Mouse (Mus musculus): Measurements from ENCODE around the gene Prss56. TPM values are rescaled to one million over a fixed set of nuclear protein-coding genes. Genes with fewer than 3 reads are reported as not detected.

The Prss56 gene
- 0.21 TPM for polyA plus RNA-seq (2014; fragmentation: Illumina TruSeq; extraction: RNeasy Lipid Tissue Mini Kit (QIAGEN cat#74804); ENCODE audit: low read depth, low replicate concordance)

DNA sequence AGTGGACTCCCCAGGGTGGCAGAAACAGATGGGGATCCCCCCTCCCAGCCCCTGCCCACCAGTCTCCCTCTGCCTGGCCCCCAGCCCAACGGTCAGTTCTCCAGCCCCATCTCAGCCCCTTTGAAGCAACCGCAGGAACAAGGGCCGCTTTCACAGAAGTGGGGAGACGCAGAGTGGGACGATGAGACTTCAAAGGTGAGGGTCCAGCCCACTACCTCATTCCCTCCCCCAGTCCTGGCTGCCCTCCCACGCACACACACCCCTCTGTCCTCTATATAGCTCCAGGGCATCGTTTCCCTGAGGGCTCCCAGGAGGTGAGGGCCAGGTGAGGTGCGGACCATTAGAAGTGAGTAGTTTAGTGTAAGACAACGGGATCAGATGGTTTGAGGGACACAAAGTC lies at the start of gene Prss56:
Gene Prss56 (plus strand): TSS at position 301 of the 400 bp plus-strand sequence.

DNA sequence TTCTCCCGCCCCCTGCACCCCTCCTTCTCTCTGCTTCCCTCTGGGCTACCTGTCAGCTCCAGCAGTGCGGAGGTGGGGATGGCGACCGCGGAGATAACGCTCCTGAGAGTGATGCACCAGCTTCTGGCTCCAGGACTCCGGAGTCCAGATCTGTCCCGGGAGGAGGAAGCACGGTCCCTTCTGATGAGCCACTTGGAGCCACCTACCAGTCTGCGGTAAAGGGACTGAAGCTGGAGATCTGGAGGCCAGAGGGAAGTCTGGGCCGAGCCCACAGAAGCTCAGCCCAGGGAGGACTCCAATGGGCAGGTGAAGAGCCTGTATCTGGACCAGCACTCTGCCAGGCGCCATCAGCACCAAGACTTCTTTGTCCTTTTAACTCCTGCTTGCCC lies 26.9 kb upstream of the Prss56 start, which contains the start of gene Ecel1:
Gene Ecel1 (minus strand): TSS at position 323 of the 389 bp plus-strand sequence.

DNA sequence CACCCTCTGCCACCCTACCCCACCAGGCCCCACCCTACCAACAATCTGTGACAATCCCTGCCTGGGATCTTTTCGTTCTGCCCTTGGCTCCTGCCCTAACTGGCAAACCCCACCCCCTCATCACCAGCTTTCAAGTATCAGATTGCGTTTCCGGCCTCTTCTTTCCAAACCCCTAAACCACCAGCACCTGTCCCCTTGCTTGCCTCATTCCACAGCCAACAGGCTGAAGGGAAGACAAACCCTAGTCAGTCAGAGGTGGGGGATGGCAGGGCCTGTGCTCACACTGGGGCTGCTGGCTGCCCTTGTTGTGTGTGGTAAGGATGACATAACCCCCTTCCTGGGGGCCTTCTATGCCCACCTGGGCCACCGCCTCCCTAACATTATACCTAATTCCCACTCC lies 7.3 kb downstream of the Prss56 start, which contains the start of gene Chrnd:
Gene Chrnd (plus strand): TSS at position 179 of the 400 bp plus-strand sequence.

DNA sequence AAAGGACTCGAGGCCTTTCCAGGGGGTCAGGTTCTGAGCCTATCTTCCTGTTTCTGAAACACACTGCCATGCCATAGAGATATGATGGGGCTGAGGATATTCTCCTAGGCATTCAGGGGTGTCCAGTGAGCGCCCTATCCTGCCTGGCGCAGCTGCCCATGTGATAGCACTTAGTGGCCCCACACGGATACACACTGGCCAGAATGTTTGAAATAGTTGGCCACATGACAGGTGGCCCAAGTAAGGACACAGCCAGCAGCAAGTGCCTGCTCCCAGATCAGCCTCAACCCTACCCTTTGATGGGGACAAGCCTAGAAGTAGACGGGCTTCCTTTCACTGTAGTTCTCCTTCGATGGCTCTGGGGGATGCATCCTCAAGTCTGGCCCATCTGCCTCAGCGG lies 21.4 kb downstream of the Prss56 start, which contains the start of gene Chrng:
Gene Chrng (plus strand): TSS at position 193 of the 400 bp plus-strand sequence.

DNA sequence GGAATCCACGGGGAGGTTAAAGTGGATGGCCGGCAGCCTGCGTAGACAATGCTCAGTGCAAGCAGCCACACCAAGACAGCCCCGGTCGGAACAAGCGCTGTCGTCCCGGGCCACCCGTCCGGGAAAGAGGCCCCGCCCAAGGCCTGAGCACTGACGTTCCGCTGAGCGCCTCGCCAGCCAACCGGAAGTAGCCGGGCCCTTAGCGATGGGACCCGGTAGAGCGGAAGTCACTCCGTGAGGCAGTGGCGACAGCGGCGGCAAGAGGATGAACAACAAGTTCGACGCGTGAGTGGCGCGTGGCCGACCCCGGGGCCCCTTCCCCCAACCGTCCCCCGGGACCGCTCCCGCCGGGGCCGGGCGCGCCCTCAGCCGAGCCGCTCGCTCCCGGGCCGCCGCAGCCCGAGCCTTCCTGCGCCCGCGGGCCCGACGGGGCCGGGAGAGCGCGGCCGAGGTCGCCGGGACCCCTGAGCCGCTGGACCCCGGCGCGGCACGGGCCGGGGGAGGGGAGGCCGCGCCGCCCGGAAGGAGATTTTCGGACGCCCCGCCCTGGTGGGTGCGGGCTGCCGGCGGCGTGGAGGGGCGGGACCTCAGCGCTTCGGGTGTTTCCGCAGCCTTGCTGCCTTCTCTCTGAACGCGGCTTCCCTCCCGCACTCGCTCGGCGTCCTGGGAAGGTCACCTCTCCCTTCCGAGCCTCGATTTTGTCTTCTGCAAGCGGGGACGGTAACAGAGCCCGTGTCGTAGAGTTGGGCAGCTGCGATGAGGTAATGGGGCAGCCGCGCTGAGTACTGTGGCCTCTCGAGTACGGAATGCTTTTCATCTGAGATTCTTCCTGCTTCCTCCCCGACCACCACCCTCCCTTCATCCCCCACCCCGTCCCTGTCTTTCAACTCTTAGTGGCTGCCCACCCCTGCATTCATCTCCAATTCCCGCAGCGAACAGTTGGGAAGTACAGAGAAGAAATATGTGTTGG lies 30.9 kb downstream of the Prss56 start, which contains the start of gene Eif4e2:
Gene Eif4e2 (plus strand): TSS at position 180 of the 970 bp plus-strand sequence.

Other genes with a start within 250 kb of the Prss56 start
- 0.27 TPM for gene Alppl2, start 93.4 kb upstream of the Prss56 start, polyA plus RNA-seq (2014; fragmentation: Illumina TruSeq; extraction: RNeasy Lipid Tissue Mini Kit (QIAGEN cat#74804); ENCODE audit: low read depth, low replicate concordance)
- not detected for gene Alpi, start 81.7 kb upstream of the Prss56 start, polyA plus RNA-seq (2014; fragmentation: Illumina TruSeq; extraction: RNeasy Lipid Tissue Mini Kit (QIAGEN cat#74804); ENCODE audit: low read depth, low replicate concordance)
- gene Akp3, start 58.3 kb upstream of the Prss56 start, polyA plus RNA-seq (2014; fragmentation: Illumina TruSeq; extraction: RNeasy Lipid Tissue Mini Kit (QIAGEN cat#74804); ENCODE audit: low read depth, low replicate concordance) = 0.20 TPM
- not detected for gene Ecel1, start 26.8 kb upstream of the Prss56 start, polyA plus RNA-seq (2014; fragmentation: Illumina TruSeq; extraction: RNeasy Lipid Tissue Mini Kit (QIAGEN cat#74804); ENCODE audit: low read depth, low replicate concordance)
- gene Chrnd, start 7.3 kb downstream of the Prss56 start, polyA plus RNA-seq (2014; fragmentation: Illumina TruSeq; extraction: RNeasy Lipid Tissue Mini Kit (QIAGEN cat#74804); ENCODE audit: low read depth, low replicate concordance) = not detected
- gene Chrng, start 21.3 kb downstream of the Prss56 start, polyA plus RNA-seq (2014; fragmentation: Illumina TruSeq; extraction: RNeasy Lipid Tissue Mini Kit (QIAGEN cat#74804); ENCODE audit: low read depth, low replicate concordance) = not detected
- 106 TPM for gene Eif4e2, start 30.6 kb downstream of the Prss56 start, polyA plus RNA-seq (2014; fragmentation: Illumina TruSeq; extraction: RNeasy Lipid Tissue Mini Kit (QIAGEN cat#74804); ENCODE audit: low read depth, low replicate concordance)
- gene Efhd1, start 81.0 kb downstream of the Prss56 start, polyA plus RNA-seq (2014; fragmentation: Illumina TruSeq; extraction: RNeasy Lipid Tissue Mini Kit (QIAGEN cat#74804); ENCODE audit: low read depth, low replicate concordance) = 550 TPM
- gene Gigyf2, start 143.7 kb downstream of the Prss56 start, polyA plus RNA-seq (2014; fragmentation: Illumina TruSeq; extraction: RNeasy Lipid Tissue Mini Kit (QIAGEN cat#74804); ENCODE audit: low read depth, low replicate concordance) = 72.2 TPM
- 0.17 TPM for gene Kcnj13, start 211.4 kb downstream of the Prss56 start, polyA plus RNA-seq (2014; fragmentation: Illumina TruSeq; extraction: RNeasy Lipid Tissue Mini Kit (QIAGEN cat#74804); ENCODE audit: low read depth, low replicate concordance)

Data from testis, adult 10 weeks (tissue).